Mouse (Mus musculus): ENCODE results near the gene Tmem11.
"Not testable (repeated sequence)": the region's sequence is repeated elsewhere in the genome, so short reads cannot be mapped to it uniquely, and the experiment has no call there.

Tmem11 gene

DNA sequence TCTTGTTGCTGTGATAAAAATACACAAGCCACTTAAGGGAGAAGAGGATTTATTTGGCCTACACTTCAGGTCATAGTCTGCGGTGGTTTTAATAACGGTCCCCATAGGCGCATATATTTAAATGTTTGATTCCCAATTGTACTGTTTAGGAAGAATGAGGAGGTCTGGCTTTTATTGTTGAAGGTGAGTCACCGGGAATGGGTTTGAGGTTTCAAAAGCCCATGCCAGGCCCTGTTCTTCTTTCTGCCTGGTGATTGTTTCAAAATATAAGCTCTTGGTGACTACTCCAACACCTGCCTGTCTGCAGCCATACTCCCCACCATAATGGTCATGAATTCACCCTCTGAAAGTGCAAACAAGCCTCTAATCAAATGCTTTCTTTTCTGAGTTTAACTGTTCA, 1.5 kb upstream of the Tmem11 start:
- no peak for DNase-seq

DNA sequence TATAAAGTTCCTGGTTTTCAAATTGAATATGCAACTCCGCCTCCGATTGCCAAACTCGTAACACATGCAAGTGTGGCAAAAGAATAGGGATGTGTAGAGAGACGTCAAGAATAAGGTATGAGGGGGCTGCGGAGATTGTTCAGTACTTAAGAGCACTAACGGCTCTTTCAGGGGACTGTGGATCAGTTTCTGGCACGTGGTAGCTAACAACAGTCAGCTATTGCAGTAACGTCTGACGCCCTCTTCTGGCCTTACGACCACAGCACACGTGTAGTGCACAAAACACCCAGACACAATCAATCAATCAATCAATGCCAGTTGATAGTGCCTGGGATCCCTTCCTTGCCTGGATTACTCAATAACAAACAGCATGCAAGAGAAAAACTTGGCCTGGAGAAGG, 351 bp upstream of the Tmem11 start:
- peak; percentile 56 to 57 for DNase-seq

DNA sequence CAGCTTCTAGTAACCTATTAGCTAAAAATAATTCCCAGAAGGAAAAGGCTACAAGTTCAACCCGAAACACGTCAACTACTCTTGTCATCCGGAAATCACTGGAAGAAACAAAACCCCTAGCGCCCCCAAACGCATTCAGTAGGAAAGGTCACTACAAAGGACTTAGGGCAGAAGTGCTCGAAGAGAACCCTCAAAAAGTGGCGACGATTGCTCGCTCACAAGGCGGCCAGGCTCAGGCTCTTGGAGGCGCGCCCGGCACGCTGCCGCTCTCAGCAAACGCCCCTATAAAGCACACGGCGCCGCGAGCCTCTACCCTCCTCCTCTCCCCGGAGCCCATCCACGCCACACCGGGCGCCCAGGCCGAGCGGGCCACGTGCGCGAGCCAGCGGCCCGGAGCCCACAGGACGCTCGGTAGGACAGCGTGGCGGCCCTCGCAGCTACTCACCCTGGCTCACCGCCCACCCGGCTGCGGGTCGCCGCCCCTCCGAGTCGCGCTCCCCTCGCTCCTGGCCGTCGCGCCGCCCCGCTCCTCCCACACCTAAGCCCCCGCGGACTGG, 938 bp downstream of the Tmem11 start:
- peak; percentile 67 to 69 for DNase-seq

DNA sequence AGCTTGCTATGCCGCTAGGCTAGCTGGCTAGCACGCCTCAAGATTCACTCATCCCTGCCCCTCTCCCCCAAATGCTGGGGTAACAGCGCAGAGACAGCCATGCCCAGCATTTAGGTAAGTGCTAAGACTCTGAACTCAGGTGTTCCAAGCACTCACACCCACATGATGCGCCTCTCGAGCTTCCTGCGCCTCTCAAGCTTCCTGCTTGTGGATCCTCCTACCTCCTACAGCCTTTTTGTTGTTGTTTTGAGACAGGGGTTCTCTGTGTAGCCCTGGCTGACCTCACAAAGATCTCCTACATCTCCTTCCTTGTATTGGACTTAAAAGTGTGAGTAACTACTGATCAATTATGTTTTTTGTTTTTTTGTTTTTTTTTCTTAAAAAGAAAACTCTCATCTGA, 6.0 kb downstream of the Tmem11 start:
- DNase-seq, result no peak

DNA sequence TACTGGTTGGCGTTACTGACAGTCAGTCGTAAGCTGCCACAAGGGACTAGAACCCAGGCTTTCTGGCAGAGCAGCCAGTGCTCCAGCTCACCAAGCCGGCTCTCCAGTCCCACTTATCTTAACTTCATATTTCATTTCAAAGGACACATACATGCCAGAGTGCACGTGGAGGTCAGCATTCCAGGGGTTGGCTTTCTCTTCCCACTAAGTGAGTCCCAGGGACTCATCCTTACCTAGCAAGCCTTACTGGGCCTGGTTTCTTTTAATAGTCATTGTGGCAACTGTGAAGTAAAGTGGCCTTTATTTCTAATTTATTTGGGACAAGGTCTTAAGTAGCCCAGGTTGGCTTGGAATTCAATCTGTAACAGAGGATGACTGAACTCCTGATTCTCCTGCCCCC, 7.7 kb downstream of the Tmem11 start:
- DNase-seq, result no peak

DNA sequence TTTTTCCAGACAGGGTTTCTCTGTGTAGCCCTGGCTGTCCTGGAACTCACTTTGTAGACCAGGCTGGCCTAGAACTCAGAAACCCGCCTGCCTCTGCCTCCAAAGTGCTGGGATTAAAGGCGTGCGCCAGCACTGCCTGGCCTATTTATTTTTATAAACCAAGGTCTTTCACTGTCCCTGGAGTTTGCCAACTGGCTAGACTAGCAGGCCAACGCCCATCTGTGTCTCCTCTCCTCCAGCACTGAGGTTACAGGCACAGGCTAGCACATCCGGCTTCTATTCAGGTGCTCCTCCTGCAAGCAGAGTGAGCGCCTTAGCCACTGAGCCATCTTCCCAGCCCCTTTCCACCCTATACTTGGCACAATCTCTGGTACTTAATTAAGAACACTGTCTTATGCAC, 9.6 kb downstream of the Tmem11 start:
- not testable (repeated sequence) for DNase-seq

DNA sequence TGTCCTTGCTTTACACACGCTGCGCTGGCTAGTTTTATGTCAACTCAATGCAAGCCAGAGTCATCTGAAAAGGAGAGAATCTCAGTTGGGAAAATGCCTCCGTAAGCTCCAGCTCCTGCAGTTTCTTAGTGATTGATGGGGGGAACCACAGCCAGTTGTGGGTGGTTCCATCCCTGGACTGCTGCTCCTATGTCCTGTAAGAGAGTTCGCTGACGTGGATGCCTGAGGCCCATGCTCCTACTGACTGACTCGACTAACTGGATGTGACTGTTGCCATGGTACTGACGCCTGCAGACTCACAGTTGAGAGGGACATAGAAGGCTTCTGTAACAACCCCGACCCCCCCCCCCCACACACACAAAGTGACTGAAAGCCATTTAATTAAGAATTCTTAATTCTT, 11.2 kb downstream of the Tmem11 start:
- DNase-seq, result no peak

DNA sequence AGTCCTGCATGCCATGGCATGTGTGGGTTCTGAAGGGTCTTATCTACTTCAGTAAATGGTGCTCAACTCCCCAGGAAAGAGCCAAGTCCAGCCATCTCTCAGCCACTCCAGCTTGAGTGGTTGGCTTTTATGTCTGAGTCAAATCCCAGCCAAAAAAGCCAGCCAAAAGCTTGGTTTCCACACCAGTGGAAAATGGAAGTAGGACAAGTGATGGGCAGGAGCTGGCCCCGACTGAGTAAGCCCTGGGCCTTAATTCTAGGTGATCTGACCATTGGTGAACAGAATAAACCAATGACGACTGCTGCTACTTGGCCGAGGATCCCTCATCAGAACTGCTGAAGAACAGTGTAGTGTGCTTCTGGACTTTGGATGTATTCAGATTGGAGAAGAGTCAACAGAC, 11.6 kb downstream of the Tmem11 start:
- no peak for DNase-seq

DNA sequence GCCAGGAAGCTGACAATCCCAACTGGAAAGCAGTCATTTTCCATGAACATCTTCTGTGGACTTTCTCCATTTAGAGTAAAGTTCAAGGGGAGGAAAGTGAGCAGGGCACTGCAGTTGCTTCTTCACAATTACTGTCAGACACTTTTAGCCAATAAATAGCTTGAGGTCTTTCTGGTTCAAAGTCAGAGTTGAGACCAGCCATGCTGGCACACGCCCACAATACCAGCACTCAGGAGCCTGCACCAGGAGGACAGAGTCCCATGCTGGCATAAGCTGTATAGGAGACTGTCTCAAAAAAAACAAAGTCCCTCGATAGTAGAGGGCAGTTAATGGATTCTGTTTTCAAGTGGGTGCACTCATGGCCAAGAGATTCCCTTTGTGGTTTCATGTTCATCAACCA, 13.1 kb downstream of the Tmem11 start:
- DNase-seq, result peak; percentile 63 to 73

DNA sequence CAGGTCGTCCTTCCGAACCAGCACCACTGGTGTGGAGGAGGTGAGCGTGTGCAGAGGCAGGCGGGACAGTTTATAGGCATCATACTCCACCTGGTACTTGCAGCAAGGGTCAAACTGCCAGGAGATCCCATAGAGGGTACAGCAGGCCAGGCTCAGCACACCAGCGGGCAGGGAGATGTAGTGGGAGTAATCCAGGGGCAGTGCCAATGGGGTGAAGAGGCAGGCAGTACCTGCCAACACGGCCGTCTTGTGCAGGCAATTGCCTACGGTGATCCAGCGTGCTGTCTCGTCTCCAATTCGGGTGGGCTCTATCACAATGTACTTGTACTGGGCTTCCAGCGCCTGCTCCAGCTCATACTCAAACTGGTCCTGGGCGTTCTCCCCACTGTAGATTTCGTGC, 14.2 kb downstream of the Tmem11 start:
- DNase-seq, result no peak

DNA sequence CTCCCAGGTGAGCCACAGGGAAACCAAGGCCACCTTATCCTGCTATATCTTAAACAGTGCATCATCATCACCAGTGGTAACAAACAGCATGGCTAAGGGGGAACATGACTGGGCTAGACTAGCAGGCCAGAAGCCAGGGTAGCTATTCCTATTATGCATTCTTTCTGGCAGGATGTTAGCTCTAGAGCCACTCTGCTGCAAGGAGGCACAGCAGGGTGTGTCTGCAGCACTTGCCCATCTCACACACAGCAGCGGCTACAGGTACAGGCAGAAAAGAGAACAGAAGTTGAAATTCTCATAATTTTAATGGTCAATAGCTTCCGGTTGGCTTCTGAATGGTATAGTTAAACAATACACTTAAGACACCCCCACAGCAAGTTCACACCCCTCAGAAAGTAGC, 14.9 kb downstream of the Tmem11 start:
- DNase-seq, result no peak

DNA sequence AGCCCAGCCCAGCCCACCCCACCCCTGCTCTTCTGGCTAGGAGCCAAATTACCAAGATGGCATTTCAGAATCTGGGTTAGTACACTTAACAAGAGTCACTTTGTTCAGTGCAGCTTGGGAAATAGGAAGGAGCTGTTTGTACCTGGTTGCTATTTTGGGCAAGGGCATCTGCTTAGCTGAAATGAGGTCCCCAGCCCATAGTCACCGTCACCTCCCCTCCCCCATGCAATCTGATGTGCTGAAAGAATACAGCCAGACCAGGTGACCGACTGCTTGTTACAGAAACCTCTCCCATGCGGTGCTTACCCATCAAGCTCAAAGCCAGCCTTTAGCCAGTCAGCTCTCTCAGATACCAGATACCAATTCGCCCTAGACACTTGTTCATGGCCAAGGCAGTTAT, 15.9 kb downstream of the Tmem11 start:
- no peak for DNase-seq

DNA sequence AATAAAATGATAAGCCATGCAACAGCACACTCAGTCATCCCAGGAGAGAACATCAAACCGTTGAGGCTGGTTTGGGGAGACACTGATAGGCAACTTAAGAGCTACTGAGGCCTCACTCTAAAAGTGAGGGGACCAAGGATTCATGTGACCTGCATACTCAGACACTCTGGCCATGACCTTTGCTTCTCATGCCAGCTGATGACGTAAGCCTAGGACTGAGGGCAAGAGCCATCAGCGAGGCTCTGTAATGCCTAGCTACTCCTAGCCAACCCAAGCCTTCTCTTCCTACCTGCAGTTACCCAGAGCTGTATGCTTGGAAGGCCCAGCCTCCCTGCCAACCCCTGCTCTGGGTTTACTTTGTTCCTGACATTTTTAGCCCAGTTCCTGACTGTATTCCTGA, 17.1 kb downstream of the Tmem11 start:
- peak in 1 of 2 experiments; percentile 34 for DNase-seq

DNA sequence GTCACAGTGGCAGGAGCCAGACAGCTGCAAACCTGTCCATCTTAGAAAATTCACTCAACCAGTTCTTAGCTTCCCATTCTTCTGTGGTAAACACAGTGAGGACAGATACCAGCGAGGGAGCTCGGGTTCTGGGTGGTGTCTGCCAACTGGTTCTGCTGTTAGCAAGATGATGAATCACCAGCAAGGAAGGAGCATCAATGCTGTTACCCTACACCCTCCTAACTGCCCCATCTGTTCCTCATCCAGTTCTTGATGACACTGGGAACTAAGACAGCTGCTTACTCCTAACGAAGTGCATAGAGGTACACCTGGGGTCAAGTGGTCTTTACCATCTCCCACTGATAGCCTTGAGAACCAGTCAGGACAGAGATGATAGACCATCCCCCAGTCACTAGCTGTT, 22.5 kb downstream of the Tmem11 start:
- no peak for DNase-seq

DNA sequence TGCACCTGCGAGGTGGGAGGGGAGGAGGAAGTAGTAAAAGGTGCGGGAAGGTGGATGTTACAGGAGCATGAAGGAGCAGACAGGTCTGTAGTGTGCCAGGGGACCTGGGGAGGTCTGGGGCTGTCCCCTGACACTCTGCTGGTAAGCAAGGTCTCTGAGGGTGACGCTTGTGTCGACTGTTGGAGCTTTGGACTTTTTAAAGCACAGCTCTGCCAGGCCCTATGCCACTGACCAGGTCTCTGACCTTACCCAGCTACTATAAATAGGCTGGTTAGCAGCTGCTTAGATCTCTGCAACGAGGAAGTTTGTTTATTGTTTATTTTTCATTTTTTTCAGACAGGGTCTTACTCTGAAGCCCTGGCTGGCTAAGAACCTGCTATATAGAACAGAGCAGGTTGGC, 33.7 kb downstream of the Tmem11 start:
- no peak for DNase-seq

DNA sequence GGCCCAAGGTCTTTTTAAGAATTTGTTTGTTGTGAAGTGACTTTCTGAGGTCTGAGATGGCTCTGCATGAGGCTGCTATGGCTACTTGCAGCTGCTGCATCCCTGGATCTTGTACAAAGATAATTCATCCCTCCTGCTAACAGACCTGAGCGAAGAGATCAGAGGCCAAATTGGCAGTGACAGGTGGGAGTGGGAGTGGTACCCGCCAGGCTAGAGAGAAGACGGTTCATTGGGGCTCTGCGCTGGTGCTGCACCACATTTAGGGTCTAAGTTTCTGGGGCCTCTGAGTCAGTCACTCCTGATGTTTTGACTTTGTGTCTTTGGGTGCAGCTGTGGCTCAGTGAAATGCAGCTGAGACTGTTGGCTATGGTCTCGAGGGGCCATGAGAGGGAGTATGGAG, 35.7 kb downstream of the Tmem11 start:
- no peak for DNase-seq

DNA sequence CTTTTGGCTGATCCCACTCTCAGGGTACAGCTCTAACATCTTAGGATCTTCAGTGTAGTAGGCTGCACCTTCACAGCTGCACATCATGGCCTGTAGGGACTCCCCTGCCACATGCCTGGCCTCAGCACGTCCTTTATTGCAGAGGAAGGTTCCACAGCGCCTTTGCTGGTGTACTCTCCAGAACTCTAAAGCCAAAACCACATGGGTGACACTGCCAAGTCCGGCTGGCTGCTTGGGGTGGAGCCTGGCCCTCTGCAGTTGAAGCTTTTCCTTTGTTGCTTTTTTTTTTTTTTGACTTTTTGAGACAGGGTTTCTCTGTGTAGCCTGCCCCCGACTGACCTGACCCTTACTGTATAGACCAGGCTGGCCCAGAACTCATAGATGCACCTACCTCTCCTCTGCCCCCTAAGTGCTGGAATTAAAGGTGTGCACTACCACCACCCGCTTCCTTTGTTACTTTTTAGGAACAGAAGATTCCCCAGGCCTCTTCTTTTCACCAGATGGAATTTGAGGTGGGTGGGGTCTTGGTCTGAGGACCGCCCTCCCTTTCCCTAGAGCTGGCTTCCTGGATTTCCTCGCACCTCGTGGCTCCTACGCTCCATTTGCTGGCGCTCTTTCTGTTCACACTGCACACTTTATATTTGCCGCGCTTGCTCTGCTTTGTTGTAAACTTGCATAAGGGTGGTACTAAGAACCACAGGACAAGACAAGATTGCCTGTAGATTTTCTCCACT, 37.4 kb downstream of the Tmem11 start:
- DNase-seq, result no peak

DNA sequence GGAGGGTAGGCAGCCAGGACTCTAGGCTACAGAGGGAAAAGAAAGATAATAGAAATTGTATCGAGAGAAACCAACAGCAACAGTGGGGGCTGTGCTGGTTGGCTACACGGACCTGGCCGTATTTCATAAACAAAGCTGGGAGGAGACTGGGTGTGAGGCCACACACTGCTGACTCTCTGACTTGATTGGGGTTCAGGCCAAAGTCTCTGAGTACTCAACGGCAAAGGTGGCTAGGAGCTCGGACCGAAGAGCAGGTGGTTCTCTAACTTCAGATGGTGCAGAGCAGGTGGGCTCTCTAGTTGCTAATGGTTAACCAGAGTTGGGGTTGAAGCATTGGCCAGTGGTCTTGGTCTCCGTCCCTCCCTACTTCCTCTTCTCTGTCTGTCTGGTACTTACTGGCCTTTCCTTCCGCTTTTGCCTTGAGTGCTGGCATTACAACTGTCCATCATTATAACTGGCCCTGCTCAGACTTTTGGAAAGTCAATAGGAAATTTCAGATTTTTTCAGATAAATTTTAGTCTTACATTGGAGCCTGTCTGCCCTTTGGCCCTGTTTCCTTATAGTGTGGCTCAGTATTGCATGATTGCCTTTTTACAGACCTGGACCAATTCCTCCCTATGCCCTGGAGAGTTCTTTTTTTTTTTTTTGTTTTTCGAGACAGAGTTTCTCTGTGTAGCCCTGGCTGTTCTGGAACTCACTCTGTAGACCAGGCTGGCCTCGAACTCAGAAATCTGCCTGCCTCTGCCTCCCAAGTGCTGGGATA, 41.2 kb downstream of the Tmem11 start:
- peak; percentile 16 to 44 for DNase-seq

DNA sequence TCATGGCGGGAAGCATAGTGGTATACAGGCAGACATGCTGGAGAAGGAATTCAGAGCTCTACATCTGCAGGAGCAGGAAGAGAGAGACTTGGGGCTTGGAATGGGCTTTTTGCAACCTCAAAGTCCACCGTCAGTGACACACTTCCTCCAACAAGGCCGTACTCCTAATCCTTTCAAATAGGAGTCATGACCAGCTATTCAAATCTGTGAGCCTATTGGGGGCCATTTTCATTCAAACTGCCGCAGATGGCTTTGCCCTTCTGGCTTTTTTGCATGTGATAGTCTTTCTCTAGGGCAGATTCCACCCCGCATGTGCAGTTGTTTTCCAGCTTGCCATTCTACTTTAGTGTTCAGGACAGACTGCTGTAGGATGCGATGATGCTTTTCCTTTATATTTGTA, 42.2 kb downstream of the Tmem11 start:
- DNase-seq, result no peak

DNA sequence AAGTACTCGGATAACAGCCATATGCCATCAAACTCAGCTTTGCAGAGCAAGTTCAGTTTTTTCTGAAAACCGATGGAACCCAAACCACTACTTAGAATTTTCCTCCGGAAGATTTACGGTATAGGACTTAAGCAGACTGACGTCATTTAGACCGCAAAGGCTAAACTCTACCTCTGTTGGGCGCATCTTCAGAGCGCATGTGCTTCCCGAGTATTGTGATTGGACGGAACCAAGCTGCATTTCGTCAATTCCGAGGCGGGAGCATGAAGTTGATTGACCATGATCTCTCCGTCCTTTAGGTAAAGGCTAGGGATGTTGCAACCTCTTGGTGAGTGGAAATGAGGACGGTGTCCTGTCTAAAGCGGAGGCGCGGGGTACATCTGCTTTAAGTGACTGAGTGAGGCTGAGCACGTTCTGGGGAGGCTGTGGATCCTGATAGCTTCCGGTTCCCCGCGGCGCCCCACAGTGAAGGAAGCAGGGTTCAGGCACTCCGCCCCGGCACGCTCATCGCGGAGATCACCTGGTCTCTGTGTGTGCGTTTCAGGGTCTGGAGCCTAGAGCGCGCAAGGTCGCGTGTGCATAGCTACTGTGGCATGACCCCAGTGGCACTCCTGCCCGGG, 48.5 kb downstream of the Tmem11 start, which contains the start of gene Dhrs7b:
Gene Dhrs7b (plus strand): TSS at position 199 of the 620 bp plus-strand sequence.
- DNase-seq, result peak; percentile 90 to 91

DNA sequence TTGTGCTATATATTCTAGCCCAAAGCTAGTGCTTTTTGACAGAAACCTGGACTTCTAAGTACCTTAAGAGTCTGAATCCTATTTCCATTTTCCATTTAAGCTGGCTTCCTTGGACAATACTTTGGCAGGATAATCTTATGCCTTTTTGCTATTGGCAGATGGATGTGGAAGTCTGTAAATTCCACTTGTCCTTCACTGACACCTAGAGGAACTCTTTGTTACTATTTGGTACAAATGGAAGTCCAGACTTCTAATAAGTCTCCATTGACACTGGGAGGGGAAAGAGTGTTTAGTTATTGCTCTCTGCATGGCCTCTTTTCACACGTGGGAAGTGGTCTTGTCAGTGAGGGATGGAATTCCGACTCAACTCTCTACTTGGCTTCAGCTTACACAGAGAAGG, 50.2 kb downstream of the Tmem11 start:
- DNase-seq, result no peak

DNA sequence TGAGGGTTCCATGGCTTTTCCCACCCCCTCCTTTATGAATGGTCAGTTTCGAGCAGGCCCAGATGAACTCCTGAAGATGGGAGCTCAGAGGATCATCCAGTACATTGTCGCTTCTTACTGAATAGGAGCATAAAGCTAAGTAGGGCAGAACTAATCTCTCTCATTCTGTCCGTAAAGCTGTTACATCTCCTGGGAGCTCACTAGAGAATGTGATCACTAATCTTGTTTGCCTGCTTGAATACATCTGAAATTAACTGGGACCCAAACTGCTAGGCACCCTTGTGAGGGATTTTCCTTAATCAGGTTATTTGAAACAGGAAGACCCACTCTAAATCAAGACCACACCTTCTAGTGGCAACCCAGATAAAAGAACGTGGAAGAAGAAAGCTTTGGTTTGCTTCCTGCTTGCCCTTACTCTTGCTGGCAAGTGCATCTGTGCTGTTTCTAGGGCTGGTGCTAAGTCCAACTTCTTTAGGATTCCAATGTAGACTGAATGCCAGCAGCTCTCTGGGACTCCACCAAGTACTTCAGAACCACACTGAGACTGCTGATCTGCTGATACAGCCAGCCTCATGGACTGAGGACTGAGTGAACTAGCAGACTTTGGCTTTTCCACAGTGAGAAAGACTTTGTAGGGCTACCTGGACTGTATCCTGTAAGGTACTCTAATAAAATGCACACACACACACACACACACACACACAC, 51.7 kb downstream of the Tmem11 start:
- DNase-seq, result peak; percentile 19 to 60

DNA sequence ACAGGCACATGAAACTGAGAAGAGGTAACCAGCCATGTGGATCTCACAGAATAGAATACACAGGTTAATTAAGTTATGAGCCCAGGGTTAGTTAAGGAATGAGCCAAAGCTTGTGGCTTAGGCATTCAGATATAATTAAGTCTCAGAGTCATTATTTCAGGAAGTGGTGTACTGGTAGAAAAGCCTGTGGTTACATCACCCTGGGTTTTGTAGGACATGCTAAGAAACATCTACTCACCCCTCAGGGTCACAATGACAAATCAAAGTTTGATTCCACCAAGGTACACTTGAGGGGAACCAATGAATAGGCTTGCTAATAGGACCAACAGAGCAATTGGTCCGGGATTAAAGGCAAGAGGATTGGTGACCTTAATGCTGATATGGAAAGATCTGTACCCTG, 52.4 kb downstream of the Tmem11 start:
- DNase-seq, result no peak

All from kidney, adult 8-10 months (tissue).